Mouse (Mus musculus): ENCODE measurements around the gene Rgl1.
"Not testable (repeated sequence)": the region's sequence is repeated elsewhere in the genome, so short reads cannot be mapped to it uniquely, and the experiment has no call there.

Gene Rgl1

GRCm38 (mm10) chr1:152656601-152657000 is 109.5 kb downstream of the Rgl1 start:
- no peak for DNase-seq (ENCODE audit: low read depth, low spot score)

GRCm38 (mm10) chr1:152654851-152655250 is 111.3 kb downstream of the Rgl1 start:
- peak; percentile 73 for DNase-seq (ENCODE audit: low read depth, low spot score)

GRCm38 (mm10) chr1:152651495-152651874 is 114.7 kb downstream of the Rgl1 start:
- DNase-seq (ENCODE audit: low read depth, low spot score): no peak

DNA sequence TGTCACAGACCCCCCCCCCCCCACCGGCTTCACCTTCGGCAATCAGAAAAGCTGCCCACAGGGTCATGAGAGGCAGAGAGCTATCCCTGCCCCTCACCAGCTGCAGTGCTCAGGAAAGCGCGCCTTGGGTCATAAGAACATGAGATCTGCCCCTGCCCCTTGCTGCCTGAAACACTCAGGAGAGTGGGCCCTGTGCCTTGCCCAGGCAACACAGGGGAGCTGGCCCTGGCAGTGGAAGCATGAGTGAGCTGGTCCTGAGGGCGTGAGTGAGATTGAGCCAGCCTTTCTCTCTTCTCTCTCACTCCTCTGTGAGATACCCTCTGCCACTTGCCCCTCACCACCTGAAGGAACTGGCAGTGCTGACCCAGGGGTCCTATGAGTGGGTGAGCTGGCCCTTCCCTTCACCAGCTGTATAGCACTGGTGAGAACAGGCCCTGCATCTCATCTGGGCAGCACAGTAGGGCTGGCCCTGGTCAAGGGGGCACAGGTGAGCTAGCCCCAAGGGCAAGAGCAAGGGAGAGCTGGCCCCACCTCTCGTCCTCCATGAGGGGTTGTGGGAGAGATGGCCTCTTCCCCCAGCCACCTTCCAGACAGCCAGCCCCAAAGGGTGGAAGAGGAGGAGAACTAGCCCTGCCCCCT is 115.2 kb downstream of the Rgl1 start:
- no peak for DNase-seq (ENCODE audit: low read depth, low spot score)

- DNase-seq (ENCODE audit: low read depth, low spot score): no peak
These were observed 118.1 kb downstream of the Rgl1 start for GRCm38 (mm10) chr1:152648052-152648451.

- not testable (repeated sequence) for DNase-seq (ENCODE audit: low read depth, low spot score)
These were observed 123.9 kb downstream of the Rgl1 start for GRCm38 (mm10) chr1:152642207-152642606.

DNA sequence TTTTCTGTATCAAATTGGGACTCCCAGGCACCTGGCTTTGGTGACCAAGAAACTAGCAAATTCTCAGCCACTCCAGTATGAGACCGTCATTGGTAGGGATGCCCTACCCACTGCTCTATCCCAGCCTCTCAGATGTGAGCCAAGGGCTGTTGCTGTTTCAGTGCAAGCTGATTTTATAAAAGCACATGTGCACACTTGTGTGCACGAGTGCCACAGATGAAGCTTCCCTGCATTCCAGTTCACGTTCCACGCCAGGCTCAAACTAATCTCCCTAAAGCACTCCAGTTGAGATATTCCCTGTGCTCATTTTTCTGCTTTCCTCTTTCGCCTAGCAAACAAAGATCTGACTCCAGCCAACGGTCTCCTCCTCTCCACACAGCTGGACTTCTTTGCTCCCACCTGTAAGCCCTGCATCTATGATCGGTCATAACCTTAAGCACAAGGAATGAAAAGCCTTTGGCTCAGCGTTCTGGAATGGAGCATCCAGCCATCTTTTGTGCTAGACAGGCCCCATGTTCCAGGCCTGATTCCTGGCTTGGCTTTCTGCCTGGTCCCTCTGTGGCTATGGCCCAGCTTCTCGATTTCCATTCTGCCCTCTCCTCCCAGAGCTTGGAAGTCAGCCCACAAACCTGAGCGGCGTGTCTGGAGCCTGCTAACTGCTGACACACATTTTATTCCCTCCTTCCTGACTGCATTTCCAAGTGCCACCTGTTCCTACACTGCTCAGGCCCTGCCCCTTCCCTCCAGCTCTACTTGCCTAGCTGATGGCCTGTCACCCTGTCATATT is 125.8 kb downstream of the Rgl1 start:
- no peak for DNase-seq (ENCODE audit: low read depth, low spot score)

DNA sequence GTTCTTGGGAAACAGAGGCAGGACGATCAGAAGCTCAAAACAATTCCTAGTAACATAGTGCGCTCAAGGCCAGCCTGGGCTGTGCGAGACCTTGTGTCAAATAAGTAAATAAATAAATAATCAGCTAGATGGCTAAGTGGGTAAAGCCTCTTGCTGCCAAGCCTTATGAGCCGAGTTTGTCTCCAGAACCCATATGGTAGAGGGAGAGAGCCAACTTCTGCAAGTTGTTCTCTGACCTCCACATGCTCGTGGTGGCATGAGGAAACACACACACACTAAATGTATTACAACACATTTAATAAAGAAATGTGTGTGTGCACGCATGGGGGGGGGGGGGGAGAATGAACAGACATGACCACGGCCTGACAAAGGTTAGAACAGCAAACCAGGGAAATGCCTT is 126.8 kb downstream of the Rgl1 start:
- no peak for DNase-seq (ENCODE audit: low read depth, low spot score)

DNA sequence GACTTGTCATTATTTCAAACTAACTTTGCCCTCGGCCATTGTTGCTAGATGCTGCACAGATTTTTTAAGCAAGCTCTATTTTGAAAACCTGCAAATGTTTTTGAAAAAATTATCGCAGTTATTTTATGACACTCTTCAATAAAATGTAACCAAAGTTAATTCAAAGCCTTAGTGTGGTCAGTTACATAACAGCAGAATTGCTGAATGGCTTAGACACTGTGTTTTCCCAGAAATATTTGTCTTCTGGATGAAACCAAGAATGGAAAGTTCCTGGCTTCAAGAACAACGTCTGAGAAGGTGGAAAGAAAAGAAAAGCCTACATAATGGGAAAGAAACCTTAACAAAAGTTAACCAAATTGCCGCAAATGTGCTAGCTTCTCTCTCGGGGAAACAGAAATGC is 131.5 kb downstream of the Rgl1 start:
- DNase-seq (ENCODE audit: low read depth, low spot score): no peak

GRCm38 (mm10) chr1:152629780-152630179 is 136.4 kb downstream of the Rgl1 start:
- DNase-seq (ENCODE audit: low read depth, low spot score): no peak

DNA sequence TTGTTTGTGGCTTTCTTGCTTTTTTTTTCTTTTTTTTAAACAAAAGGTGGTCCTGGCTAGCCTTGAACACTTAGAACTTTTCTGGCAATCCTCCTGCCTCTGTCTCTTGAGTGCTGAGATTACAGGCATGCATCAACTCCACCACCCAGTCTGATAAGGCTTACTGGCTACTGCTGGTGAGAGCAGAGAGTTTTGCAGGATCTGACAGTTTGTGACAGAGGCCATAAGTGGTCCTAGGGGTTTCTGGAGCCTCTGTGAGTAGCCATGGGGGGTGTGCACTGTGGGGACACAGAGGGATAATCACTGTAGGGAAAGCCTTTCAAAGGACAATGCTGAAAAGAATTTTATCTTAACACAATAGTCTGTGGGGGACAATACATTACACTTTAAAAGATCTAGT is 140.5 kb downstream of the Rgl1 start:
- DNase-seq (ENCODE audit: low read depth, low spot score): no peak

DNA sequence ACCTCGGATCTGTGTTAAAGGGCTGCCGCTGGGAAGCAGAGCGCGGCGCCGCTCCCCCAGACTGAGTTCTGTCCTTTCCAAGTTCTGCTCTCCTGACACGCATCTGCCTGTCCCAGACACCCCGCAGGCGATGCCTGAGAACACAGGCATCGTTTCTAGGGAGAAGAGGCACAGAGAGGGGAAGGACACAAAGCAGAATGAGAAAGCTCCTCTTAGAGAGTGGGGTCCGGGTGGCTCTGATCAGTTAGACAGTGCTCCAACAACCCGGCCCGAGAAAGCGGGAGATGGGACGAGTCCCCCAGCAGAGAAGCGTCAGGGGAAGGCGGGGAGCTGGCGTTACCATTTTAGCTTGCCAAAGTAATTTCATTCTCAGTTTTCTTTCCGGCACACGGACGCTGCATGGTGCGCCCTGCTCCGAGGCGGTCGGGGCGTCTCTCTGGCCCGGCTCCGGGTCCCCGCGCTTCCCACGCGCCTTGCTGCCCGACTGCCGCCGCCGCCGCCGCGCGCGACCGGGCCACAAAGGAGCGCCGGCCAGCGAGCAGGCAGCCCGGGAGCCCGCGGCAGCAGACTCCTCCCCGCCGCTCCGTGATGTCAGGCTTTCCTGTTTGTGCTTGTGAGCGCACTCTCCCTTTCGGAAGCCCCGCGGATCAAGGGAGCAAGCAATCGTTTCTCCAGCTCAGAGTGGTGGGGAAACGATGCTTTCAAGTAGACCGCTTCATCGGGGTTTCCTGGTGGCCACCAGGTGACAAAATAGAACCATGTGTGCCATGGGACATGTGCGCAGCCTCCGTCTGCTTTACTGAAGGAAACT is 141.3 kb downstream of the Rgl1 start:
- DNase-seq (ENCODE audit: low read depth, low spot score): peak; percentile 76

- DNase-seq (ENCODE audit: low read depth, low spot score): no peak
These were observed 142.5 kb downstream of the Rgl1 start for GRCm38 (mm10) chr1:152623375-152624270.

DNA sequence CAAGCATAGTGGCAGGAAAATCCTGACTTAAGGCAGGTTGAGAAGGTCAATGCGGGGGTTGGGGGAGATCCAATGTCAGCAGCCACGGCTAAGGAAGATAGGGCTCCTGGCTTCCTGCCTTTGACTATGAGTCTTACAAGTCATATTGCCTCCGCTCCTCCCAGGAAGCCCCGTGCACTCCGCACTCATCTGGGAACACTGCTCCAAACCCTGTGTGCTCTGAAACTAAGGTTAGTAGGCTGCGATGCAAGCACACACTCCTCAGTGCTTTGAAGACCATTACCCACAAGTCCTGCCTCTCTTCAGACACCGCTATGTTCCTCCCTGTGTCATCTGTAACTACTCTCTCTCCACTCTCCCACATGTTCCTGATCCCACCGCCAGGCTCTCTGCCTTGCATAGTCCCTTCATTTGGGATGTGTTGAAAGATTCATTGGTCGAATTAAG is 143.4 kb downstream of the Rgl1 start:
- DNase-seq (ENCODE audit: low read depth, low spot score): no peak

DNA sequence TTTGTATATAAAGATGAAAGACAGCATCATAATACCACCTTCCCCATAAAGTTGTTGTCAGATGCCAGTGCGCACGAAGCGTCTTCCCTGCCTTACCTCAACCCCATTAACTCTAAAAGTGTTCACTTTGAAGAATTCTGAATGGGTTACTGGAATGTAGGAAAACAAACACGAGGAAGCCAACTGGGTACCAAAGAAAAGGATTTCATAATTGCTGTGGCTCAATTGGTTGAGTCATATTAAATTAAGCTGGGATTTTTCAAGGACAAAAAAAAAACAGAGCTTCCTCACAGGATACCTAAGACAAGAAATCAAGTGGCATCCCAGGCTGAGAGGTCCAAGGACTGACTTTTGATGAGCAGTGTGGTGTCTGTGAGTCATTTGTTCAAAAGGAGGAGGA is 144.5 kb downstream of the Rgl1 start:
- no peak for DNase-seq (ENCODE audit: low read depth, low spot score)

DNA sequence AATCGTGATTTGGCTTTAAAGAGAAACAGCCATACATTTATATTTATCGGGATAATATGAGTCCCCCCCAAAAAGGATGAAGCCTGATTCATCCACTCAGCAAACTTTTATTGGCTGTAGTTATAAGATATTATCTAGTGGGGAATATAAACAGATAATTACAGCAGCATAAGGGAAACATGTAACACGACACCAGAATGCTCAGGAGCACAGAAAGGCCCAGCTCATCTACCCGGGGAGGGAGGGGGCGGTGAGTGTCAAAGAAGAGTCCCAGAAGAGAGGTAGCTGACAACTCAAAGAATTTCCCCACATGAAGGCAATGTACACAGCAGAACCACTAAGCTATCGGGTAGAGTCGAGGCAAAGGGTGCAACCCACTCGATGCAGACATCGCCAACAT is 146.8 kb downstream of the Rgl1 start:
- no peak for DNase-seq (ENCODE audit: low read depth, low spot score)

DNA sequence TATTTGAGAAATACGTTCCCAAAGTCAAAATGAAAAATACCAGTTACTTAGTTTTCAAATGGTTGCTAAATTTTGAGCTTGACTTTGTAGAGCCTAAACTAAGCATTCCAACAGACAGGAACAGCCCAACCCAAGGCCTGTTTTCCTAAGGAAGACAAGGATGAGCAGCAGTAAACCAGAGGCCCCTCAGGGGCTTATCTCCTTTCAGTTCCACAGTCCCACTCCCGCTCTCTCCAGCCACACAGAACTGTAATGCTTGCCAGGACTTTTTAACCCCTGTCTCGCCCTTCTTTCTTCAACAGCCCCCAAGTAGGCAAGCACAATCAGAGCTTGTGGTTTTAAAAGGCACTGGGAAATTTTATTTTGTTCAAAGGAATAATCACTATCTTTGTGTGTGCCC is 147.3 kb downstream of the Rgl1 start:
- no peak for DNase-seq (ENCODE audit: low read depth, low spot score)

GRCm38 (mm10) chr1:152618381-152618780 is 147.8 kb downstream of the Rgl1 start:
- DNase-seq (ENCODE audit: low read depth, low spot score): peak; percentile 47

DNA sequence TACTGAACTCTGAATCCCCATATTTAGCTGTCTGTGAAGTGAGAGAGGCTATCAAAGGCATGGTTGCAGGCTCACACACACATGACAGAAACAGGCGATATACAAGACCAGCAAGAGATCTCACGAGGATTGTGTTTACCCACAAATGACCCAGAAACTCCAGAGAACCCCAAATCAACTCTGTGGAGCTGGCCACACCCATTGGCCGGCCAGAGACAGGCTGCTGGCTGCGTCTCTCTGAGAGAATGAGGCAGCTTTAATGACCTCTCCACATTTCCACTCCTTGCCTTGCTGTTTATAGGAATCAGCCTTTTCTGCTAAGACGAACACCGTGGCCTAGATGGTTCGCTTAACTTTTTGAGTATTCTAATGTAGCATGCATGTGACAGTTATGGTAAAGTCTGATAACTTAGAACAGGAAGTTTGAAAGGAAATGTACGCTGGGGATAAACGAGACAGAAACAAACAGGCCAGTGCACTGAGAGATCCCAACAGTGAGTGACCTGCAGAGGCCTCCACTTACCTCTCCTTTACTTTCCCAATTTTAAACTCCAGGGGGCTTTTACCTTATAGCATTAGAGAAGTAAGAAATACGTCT is 148.3 kb downstream of the Rgl1 start:
- no peak for DNase-seq (ENCODE audit: low read depth, low spot score)

DNA sequence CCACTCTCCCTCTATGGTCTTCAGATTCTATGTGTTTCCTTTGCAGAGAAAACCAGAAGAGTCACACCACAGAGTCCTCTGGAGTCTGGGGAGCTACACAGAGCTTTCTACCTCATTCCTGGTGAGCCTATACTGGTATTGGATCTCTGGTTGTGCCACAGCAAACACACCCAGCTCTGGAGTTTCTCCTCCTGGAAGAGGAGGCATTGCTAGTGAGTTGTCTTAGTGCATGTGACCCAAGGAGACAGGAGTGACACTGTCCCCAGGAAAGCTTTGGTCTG is 149.4 kb downstream of the Rgl1 start:
- no peak for DNase-seq (ENCODE audit: low read depth, low spot score)

Data from ZHBTc4 (cell line).